Mouse (Mus musculus) ES-E14 (cell line): ENCODE measurements around the gene Actb.

Source experiments
- CHD2 ChIP-seq: IDR thresholded peaks from 2 replicates; pipeline ENCODE4 v1.6.1; 2014; ENCODE audit warnings: mild to moderate bottlenecking, low read depth, low read length, inconsistent platforms
- MAFK ChIP-seq: IDR thresholded peaks from 2 replicates; pipeline ENCODE4 v1.6.1; 2014; ENCODE audit warnings: mild to moderate bottlenecking, low read depth, low read length, inconsistent platforms; ENCODE audit not compliant: insufficient read depth
- ZC3H11A ChIP-seq: IDR thresholded peaks from 2 replicates; pipeline ENCODE4 v1.6.1; 2012; ENCODE audit warnings: low read depth, mild to moderate bottlenecking, inconsistent platforms, low read length, borderline replicate concordance

- TF ChIP-seq ZC3H11A (no peak), MAFK (no peak), CHD2 (no peak)
Measured at GRCm38 (mm10) chr5:142935642-142936335, 29.2 kb upstream of the Actb start.
